Mouse (Mus musculus): Measurements from ENCODE around the gene Fcgr3. TPM values are rescaled to one million over a fixed set of nuclear protein-coding genes. Genes with fewer than 3 reads are reported as not detected.

The Fcgr3 gene
- polyA plus RNA-seq, 1 experiment from 2014 or later, result 8.3 TPM

DNA sequence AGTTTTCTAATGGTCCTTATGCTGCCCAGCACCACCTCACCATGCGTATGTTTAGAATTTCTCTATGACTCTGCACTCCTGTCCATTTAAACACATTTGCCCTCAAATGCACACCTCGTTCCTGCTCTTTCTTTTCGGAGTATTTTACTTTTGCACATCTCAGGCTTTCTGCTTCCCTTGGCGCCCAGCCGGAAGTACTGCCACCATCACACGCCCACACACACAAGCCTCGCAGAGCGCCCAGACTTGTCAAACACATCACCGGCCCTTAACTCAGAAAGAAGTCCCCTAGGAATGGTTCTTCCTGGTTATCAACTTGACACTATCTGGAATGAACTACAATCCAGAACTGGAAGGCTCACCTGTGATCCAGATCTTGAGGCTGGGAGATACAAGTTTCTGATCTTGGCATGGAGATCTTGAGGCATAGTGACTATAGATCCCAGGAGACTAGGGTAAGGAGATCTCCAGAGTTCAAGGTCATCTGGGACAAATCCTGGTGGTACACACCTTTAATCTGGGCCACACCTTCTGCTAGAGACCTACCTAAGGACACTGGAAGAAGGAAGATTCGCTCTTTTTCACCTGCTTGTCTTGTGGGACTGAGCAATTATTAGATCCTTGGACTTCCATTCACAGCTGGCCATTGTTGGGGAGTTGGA, 38.6 kb upstream of the Fcgr3 start:
- WGBS, result 8% methylated on average over 10 of the region's 10 CpGs
- no peaks in the 10 kb centered on the region for H3K9me3 ChIP-seq (replicated peaks; ENCODE audit: control insufficient read depth, low read length)
- H3K36me3 ChIP-seq (ENCODE audit: control insufficient read depth, insufficient read depth, low read length), result no peaks in the 10 kb centered on the region
- no peak; the same call in 1 of the 2 replicates for ATAC-seq
- no peak overlapping the region for H3K27ac ChIP-seq (ENCODE audit: low read depth, low read length)
- no peaks in the 10 kb centered on the region for H3K27me3 ChIP-seq (replicated peaks; ENCODE audit: control insufficient read depth, insufficient read depth, low read length)
- H3K4me2 ChIP-seq (ENCODE audit: low read length), result peak overlapping the region; percentile 51
- H3K4me1 ChIP-seq (ENCODE audit: control insufficient read depth, insufficient read depth, low read length), result 0 out of 2 replicates have a peak, but pooled peaks cover 2% of the 10 kb centered on the region
- peak overlapping the region; percentile 55 for H3K4me3 ChIP-seq (ENCODE audit: low read depth, low read length)
- H3K9ac ChIP-seq (ENCODE audit: low read length), result 0 out of 2 replicates have a peak overlapping the region, but pooled peaks have one; percentile 35
- peak; percentile 38 for DNase-seq (ENCODE audit: low spot score)

DNA sequence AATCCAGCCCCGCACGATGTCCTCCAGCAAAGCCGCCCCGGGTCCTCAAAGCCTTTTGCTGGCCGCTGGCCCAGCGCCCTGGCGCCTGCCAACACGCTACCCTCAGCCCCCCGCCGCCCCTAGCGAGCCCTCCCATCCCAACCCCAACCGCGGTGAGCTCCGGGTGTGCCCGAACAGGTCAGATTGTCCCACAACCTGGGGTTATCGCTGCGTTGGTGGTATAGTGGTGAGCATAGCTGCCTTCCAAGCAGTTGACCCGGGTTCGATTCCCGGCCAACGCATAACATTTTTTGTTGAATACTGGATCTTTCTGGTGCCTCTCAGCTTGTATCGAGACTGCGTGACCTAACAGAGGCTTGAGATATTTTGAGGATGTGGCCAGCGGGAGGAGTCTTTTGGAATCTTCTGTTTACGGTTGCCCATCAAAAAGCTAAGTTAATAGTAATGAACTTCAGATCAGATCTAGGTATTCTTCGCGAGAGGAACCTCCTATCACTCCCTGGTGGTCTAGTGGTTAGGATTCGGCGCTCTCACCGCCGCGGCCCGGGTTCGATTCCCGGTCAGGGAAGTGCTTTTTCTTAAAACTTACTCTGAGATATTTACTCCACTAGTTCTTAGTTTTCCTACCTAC, 37.9 kb upstream of the Fcgr3 start:
- no peaks in the 10 kb centered on the region for H3K9me3 ChIP-seq (replicated peaks; ENCODE audit: control insufficient read depth, low read length)
- H3K4me1 ChIP-seq (ENCODE audit: control insufficient read depth, insufficient read depth, low read length), result 0 out of 2 replicates have a peak, but pooled peaks cover 2% of the 10 kb centered on the region
- H3K27me3 ChIP-seq (replicated peaks; ENCODE audit: control insufficient read depth, insufficient read depth, low read length), result no peaks in the 10 kb centered on the region
- no peaks in the 10 kb centered on the region for H3K36me3 ChIP-seq (ENCODE audit: control insufficient read depth, insufficient read depth, low read length)
- H3K27ac ChIP-seq (ENCODE audit: low read depth, low read length), result peak overlapping the region; percentile 75; the same call in 1 of the 2 replicates
- H3K4me2 ChIP-seq (ENCODE audit: low read length), result peak overlapping the region; percentile 51
- peak overlapping the region; percentile 55 for H3K4me3 ChIP-seq (ENCODE audit: low read depth, low read length)
- WGBS, result under 1% methylated on average over 35 of the region's 35 CpGs
- DNase-seq (ENCODE audit: low spot score) (peak; percentile 88), ATAC-seq (peak; percentile 94)
- H3K9ac ChIP-seq (ENCODE audit: low read length), result peak overlapping the region; percentile 68

DNA sequence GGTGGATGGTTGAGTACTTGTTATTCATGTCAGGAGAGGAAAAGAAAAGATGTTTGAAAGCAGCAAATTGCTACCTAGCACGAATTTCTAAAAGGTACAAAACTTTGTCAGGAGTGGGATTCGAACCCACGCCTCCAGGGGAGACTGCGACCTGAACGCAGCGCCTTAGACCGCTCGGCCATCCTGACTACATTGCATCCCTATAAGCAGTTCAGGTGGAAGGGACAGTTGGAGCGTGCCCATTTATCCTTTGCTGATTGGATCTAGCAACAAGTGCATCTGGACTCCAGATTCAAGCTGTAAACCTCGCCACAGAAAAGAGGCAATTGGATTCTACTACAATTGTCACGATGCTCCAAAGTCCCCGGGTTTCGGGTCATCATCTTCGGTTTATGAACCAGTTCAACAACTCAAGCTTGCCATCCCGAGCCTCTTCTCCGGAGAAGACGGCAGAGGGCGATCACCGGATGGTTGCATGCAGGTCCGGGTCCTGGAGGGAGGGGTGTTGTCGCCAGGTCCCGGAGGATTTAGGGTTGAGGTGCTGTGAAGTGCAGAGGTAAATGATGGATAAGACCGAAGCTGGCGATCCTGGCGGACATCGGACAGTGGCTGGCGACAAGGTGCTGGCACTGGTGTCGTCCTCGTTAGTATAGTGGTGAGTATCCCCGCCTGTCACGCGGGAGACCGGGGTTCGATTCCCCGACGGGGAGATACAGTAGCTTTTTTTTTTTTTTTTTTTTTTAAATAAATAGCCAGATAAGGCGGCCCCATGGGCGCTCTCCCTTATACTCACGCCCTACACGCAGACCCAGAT, 37.2 kb upstream of the Fcgr3 start:
- Histone ChIP-seq H3K9me3 (replicated peaks; ENCODE audit: control insufficient read depth, low read length) (no peaks in the 10 kb centered on the region), H3K36me3 (ENCODE audit: control insufficient read depth, insufficient read depth, low read length) (no peaks in the 10 kb centered on the region), H3K9ac (ENCODE audit: low read length) (peak overlapping the region; percentile 68), H3K4me2 (ENCODE audit: low read length) (peak overlapping the region; percentile 51), H3K27ac (ENCODE audit: low read depth, low read length) (peak overlapping the region; percentile 75; the same call in 1 of the 2 replicates), H3K4me3 (ENCODE audit: low read depth, low read length) (peak overlapping the region; percentile 55), H3K27me3 (replicated peaks; ENCODE audit: control insufficient read depth, insufficient read depth, low read length) (no peaks in the 10 kb centered on the region), H3K4me1 (ENCODE audit: control insufficient read depth, insufficient read depth, low read length) (0 out of 2 replicates have a peak, but pooled peaks cover 2% of the 10 kb centered on the region)
- peak; percentile 90 for ATAC-seq
- under 1% methylated on average over 38 of the region's 40 CpGs for WGBS
- DNase-seq (ENCODE audit: low spot score), result peak; percentile 87

DNA sequence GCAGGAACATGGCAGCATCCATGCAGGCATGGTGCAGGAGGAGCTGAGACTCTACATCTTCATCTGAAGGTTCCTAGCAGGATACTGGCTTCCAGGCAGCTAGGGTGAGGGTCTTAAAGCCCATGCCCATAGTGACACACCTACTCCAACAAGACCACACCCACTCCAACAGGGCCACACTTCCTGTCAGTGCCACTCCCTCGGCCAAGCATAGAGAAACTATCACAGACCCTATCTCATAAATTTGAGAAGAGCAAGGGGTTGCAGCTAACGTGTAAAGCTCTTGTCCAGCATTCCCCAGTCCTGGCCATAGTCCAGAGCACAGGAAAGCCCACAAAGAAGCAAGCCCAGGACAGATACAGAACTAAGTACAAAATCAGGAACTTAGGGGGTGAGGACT, 36.3 kb upstream of the Fcgr3 start:
- H3K9ac ChIP-seq (ENCODE audit: low read length), result no peak overlapping the region
- H3K36me3 ChIP-seq (ENCODE audit: control insufficient read depth, insufficient read depth, low read length), result no peaks in the 10 kb centered on the region
- no peaks in the 10 kb centered on the region for H3K27me3 ChIP-seq (replicated peaks; ENCODE audit: control insufficient read depth, insufficient read depth, low read length)
- WGBS, result 62% methylated on average over 2 of the region's 2 CpGs
- H3K4me1 ChIP-seq (ENCODE audit: control insufficient read depth, insufficient read depth, low read length), result 0 out of 2 replicates have a peak, but pooled peaks cover 2% of the 10 kb centered on the region
- H3K4me3 ChIP-seq (ENCODE audit: low read depth, low read length), result no peak overlapping the region
- DNase-seq (ENCODE audit: low spot score), result no peak
- no peak for ATAC-seq
- no peak overlapping the region for H3K27ac ChIP-seq (ENCODE audit: low read depth, low read length)
- H3K9me3 ChIP-seq (replicated peaks; ENCODE audit: control insufficient read depth, low read length), result no peaks in the 10 kb centered on the region
- no peak overlapping the region for H3K4me2 ChIP-seq (ENCODE audit: low read length)

DNA sequence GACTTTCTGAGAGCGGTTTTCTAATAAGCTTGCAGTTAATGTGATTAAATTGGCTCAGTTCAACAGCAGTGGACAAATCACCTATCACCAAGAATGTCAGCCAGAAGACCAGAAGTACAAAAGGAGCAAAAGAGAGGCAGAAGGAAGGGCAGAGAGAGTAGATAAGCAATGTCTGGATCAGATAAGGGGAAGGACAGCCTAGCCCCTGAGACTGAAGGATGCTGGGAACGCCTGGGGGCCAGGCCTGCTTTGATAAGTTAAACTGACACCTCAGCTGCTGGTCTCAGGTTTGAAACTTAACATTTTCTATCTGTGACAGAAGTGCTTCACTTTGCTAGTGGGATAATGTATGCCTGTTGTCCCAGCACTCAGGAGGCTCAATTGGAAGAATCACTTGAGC, 32.9 kb upstream of the Fcgr3 start:
- DNase-seq (ENCODE audit: low spot score) (no peak), ATAC-seq (no peak)
- Histone ChIP-seq H3K9me3 (replicated peaks; ENCODE audit: control insufficient read depth, low read length) (no peaks in the 10 kb centered on the region), H3K9ac (ENCODE audit: low read length) (no peak overlapping the region), H3K4me1 (ENCODE audit: control insufficient read depth, insufficient read depth, low read length) (no peaks in the 10 kb centered on the region), H3K4me2 (ENCODE audit: low read length) (no peak overlapping the region), H3K4me3 (ENCODE audit: low read depth, low read length) (no peak overlapping the region), H3K27me3 (replicated peaks; ENCODE audit: control insufficient read depth, insufficient read depth, low read length) (no peaks in the 10 kb centered on the region), H3K27ac (ENCODE audit: low read depth, low read length) (no peak overlapping the region), H3K36me3 (ENCODE audit: control insufficient read depth, insufficient read depth, low read length) (no peaks in the 10 kb centered on the region)
- WGBS, result 48% methylated on average over 2 of the region's 2 CpGs

GRCm38 (mm10) chr1:171097136-171097535, 32.4 kb upstream of the Fcgr3 start:
- Histone ChIP-seq H3K4me3 (ENCODE audit: low read depth, low read length) (no peak overlapping the region), H3K27ac (ENCODE audit: low read depth, low read length) (no peak overlapping the region), H3K9ac (ENCODE audit: low read length) (no peak overlapping the region), H3K9me3 (replicated peaks; ENCODE audit: control insufficient read depth, low read length) (no peaks in the 10 kb centered on the region), H3K4me1 (ENCODE audit: control insufficient read depth, insufficient read depth, low read length) (no peaks in the 10 kb centered on the region), H3K4me2 (ENCODE audit: low read length) (no peak overlapping the region), H3K27me3 (replicated peaks; ENCODE audit: control insufficient read depth, insufficient read depth, low read length) (no peaks in the 10 kb centered on the region), H3K36me3 (ENCODE audit: control insufficient read depth, insufficient read depth, low read length) (no peaks in the 10 kb centered on the region)
- DNase-seq (ENCODE audit: low spot score) (no peak), ATAC-seq (no peak)

DNA sequence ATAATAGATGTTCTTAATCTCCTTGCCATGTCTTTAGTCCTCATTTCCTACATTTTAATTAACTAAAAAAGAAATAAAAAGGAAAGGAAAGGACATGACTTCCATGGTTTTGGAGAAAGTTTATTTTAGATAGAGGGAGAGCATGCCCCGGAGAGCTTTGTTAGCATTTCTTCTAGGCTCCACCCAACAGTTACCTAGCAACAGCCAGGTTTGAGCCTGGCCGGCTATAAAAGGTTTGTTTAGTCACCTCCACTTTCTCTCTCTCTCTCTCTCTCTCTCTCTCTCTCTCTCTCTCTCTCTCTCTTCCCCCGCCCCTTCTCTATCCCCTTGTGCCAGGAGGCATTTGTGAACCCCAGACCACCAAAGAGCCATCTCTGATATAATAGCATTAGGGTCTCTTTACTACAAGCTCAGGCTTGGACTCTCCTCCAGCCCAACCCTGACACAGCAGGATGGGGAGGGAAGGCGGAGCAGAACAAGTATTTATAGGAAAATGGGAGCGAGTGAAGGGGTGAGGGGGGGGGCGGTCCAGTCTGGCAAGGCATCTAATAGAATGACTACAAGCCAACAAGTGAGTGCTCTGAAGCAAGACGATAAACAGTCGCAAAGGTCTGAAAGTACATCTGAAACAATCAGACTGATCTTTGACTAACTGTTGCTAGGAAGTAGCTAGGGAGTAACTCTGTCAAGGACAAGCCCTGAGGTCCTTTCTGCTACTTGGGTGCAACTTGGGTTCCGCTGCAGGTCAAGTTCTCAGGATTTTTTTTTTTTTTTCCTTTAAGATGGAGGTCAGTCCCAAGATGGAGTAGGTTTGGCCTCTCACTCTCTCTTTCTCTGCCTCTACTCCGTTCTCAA, 31.6 kb upstream of the Fcgr3 start:
- Histone ChIP-seq H3K27ac (ENCODE audit: low read depth, low read length) (no peak overlapping the region), H3K4me2 (ENCODE audit: low read length) (no peak overlapping the region), H3K9me3 (replicated peaks; ENCODE audit: control insufficient read depth, low read length) (no peaks in the 10 kb centered on the region), H3K36me3 (ENCODE audit: control insufficient read depth, insufficient read depth, low read length) (no peaks in the 10 kb centered on the region), H3K4me3 (ENCODE audit: low read depth, low read length) (no peak overlapping the region), H3K4me1 (ENCODE audit: control insufficient read depth, insufficient read depth, low read length) (no peaks in the 10 kb centered on the region), H3K9ac (ENCODE audit: low read length) (no peak overlapping the region), H3K27me3 (replicated peaks; ENCODE audit: control insufficient read depth, insufficient read depth, low read length) (no peaks in the 10 kb centered on the region)
- DNase-seq (ENCODE audit: low spot score) (no peak), ATAC-seq (no peak)
- WGBS, result 20% methylated on average over 10 of the region's 10 CpGs

- Histone ChIP-seq H3K4me2 (ENCODE audit: low read length) (no peak overlapping the region), H3K9ac (ENCODE audit: low read length) (no peak overlapping the region), H3K4me1 (ENCODE audit: control insufficient read depth, insufficient read depth, low read length) (no peaks in the 10 kb centered on the region), H3K27ac (ENCODE audit: low read depth, low read length) (no peak overlapping the region), H3K4me3 (ENCODE audit: low read depth, low read length) (no peak overlapping the region), H3K27me3 (replicated peaks; ENCODE audit: control insufficient read depth, insufficient read depth, low read length) (no peaks in the 10 kb centered on the region), H3K9me3 (replicated peaks; ENCODE audit: control insufficient read depth, low read length) (no peaks in the 10 kb centered on the region), H3K36me3 (ENCODE audit: control insufficient read depth, insufficient read depth, low read length) (no peaks in the 10 kb centered on the region)
- DNase-seq (ENCODE audit: low spot score), result no peak
- ATAC-seq, result no peak
- 82% methylated on average over 4 of the region's 4 CpGs for WGBS
These were observed 29.7 kb upstream of the Fcgr3 start for GRCm38 (mm10) chr1:171094424-171094823.

All from forebrain, embryonic 14.5 days (tissue).